Mouse (Mus musculus) large intestine, adult 2 months (tissue): Measurements from ENCODE around the gene Dhx33. TPM values are rescaled to one million over a fixed set of nuclear protein-coding genes. Genes with fewer than 3 reads are reported as not detected.

ENCODE experiments used
- DNase-seq: peaks from one replicate; pipeline ENCODE4 v3.0.0-alpha.2; 2012; ENCODE audit warnings: low read depth, low spot score
- WGBS: fragments of 180-500 bp; shearing (Covaris S2); methylation state at CpG from one replicate; pipeline ENCODE4 v1.1.7; 2018; 5-methylcytosine and 5-hydroxymethylcytosine counted together
- polyA plus RNA-seq: library from polyadenylated mRNA; depleted of rRNA; stranded (reverse); fragments of >200 nt; gene quantifications from 2 replicates; pipeline ENCODE4 v1.2.3, GENCODE M21; 2012; rRNA removed

Dhx33 gene
- polyA plus RNA-seq: 9.0 and 14.8 TPM in 2 replicates

GRCm38 (mm10) chr11:71004316-71004773, at the start of gene Dhx33:
TSS of gene Dhx33 (minus strand) at chr11:71004437.
- DNase-seq: peak; percentile 97

GRCm38 (mm10) chr11:71052554-71052953, 48.3 kb upstream of the Dhx33 start:
- DNase-seq: no peak
- 0% methylated on average over 1 of the region's 1 CpGs for WGBS

More at GRCm38 (mm10) chr11:71004316-71004773, at the start of gene Dhx33:
- under 1% methylated on average over 35 of the region's 35 CpGs for WGBS

- 95% methylated on average over 5 of the region's 5 CpGs for WGBS
- no peak for DNase-seq
These were observed 35.5 kb upstream of the Dhx33 start for GRCm38 (mm10) chr11:71039526-71040298.

- no peak for DNase-seq
- WGBS: 2% methylated on average over 31 of the region's 31 CpGs
These were observed 29.0 kb upstream of the Dhx33 start, which contains the start of gene 6330403K07Rik for GRCm38 (mm10) chr11:71033163-71033761. TSS of gene 6330403K07Rik (minus strand) at chr11:71033513.

GRCm38 (mm10) chr11:71032491-71033162, 28.4 kb upstream of the Dhx33 start:
- 14% methylated on average over 26 of the region's 26 CpGs for WGBS
- no peak for DNase-seq

GRCm38 (mm10) chr11:71032070-71032469, 27.8 kb upstream of the Dhx33 start:
- DNase-seq: no peak
- 71% methylated on average over 7 of the region's 7 CpGs for WGBS

- DNase-seq: no peak
- WGBS: 79% methylated on average over 3 of the region's 3 CpGs
These were observed 25.3 kb upstream of the Dhx33 start for GRCm38 (mm10) chr11:71029403-71030118.

- WGBS: 62% methylated on average over 3 of the region's 3 CpGs
- DNase-seq: no peak
These were observed 24.0 kb upstream of the Dhx33 start for GRCm38 (mm10) chr11:71028280-71028679.

GRCm38 (mm10) chr11:71019201-71020068, 15.2 kb upstream of the Dhx33 start, which contains the start of the genes Mis12 and Derl2:
TSS of gene Mis12 (plus strand) at chr11:71019611.
TSS of gene Derl2 (minus strand) at chr11:71019841.
- under 1% methylated on average over 71 of the region's 71 CpGs for WGBS
- peak; percentile 98 for DNase-seq

GRCm38 (mm10) chr11:71018416-71019200, 14.4 kb upstream of the Dhx33 start:
- DNase-seq: no peak
- WGBS: 2% methylated on average over 28 of the region's 28 CpGs

GRCm38 (mm10) chr11:71017051-71017450, 12.8 kb upstream of the Dhx33 start:
- 78% methylated on average over 1 of the region's 1 CpGs for WGBS
- DNase-seq: no peak

- 91% methylated on average over 7 of the region's 7 CpGs for WGBS
These were observed 8.5 kb upstream of the Dhx33 start for GRCm38 (mm10) chr11:71012743-71013142.

GRCm38 (mm10) chr11:71008321-71008720, 4.1 kb upstream of the Dhx33 start:
- 75% methylated on average over 3 of the region's 3 CpGs for WGBS
- no peak for DNase-seq

More at GRCm38 (mm10) chr11:71012743-71013142, 8.5 kb upstream of the Dhx33 start:
- DNase-seq: no peak

- no peak for DNase-seq
- 78% methylated on average over 7 of the region's 7 CpGs for WGBS
These were observed 3.6 kb upstream of the Dhx33 start for GRCm38 (mm10) chr11:71007831-71008230.

GRCm38 (mm10) chr11:71007026-71007425, 2.8 kb upstream of the Dhx33 start:
- no peak for DNase-seq
- WGBS: 91% methylated on average over 6 of the region's 6 CpGs

GRCm38 (mm10) chr11:71005046-71005445, 809 bp upstream of the Dhx33 start:
- no peak for DNase-seq
- 48% methylated on average over 5 of the region's 5 CpGs for WGBS

- DNase-seq: no peak
- under 1% methylated on average over 49 of the region's 49 CpGs for WGBS
These were observed 474 bp downstream of the Dhx33 start for GRCm38 (mm10) chr11:71003611-71004315.
